Mouse (Mus musculus): ENCODE results near the gene Ddi1. TPM values are rescaled to one million over a fixed set of nuclear protein-coding genes. Genes with fewer than 3 reads are reported as not detected.

Gene Ddi1
- total and polyA plus RNA-seq, 3 experiments, result not detected

GRCm38 (mm10) chr9:6289211-6289696 lies 19.6 kb upstream of the Ddi1 start:
- Histone ChIP-seq H3K36me3 (ENCODE audit: control insufficient read depth in 1 of 2, insufficient read depth in 2 of 2, low read length in 2 of 2) (no peaks in the 10 kb centered on the region), H3K9ac (ENCODE audit: control insufficient read depth, low read depth, low read length, poor library complexity, severe bottlenecking) (no peak overlapping the region), H3K9me3 (replicated peaks; ENCODE audit: insufficient read depth, low read length) (no peaks in the 10 kb centered on the region), H3K4me3 (ENCODE audit: control insufficient read depth in 1 of 2, insufficient read depth in 1 of 2, low read depth in 2 of 2, low read length in 2 of 2) (no peak overlapping the region), H3K27ac (ENCODE audit: control insufficient read depth, low read depth, low read length) (no peak overlapping the region), H3K79me2 (ENCODE audit: control insufficient read depth, insufficient read depth, low read length, poor library complexity) (no peaks in the 10 kb centered on the region), H3K4me1 (ENCODE audit: control insufficient read depth in 1 of 2, insufficient read depth in 2 of 2, low read length in 2 of 2) (no peaks in the 10 kb centered on the region), H3K27me3 (ENCODE audit: control insufficient read depth in 1 of 2, insufficient read depth in 2 of 2, low read length in 2 of 2) (no peaks in the 10 kb centered on the region)
- TF ChIP-seq MAX (IDR thresholded peaks at IDR 0.05; ENCODE audit: low read length), result no peak
- TF ChIP-seq GABPA (IDR thresholded peaks at IDR 0.05; ENCODE audit: low read depth, low read length), result no peak
- TF ChIP-seq ELF1 (IDR thresholded peaks at IDR 0.05; ENCODE audit: low read depth, low read length), result no peak
- no peak for TF ChIP-seq RCOR1 (IDR thresholded peaks at IDR 0.05; ENCODE audit: low read depth, low read length)
- TF ChIP-seq MXI1 (IDR thresholded peaks at IDR 0.05; ENCODE audit: low read depth, low read length), result no peak
- TF ChIP-seq CTCF (IDR thresholded peaks at IDR 0.05 in 2 of 3, conservative IDR thresholded peaks at IDR 0.05 in 1 of 3; ENCODE audit: control insufficient read depth in 1 of 3, insufficient read depth in 1 of 3, low read depth in 2 of 3, low read length in 3 of 3, poor library complexity in 1 of 3, severe bottlenecking in 1 of 3), result no peak
- no peak for TF ChIP-seq USF1 (IDR thresholded peaks at IDR 0.05; ENCODE audit: low read depth, low read length)
- TF ChIP-seq ZMIZ1 (IDR thresholded peaks at IDR 0.05; ENCODE audit: low read depth, low read length), result no peak
- TF ChIP-seq MAFK (IDR thresholded peaks at IDR 0.05; ENCODE audit: borderline replicate concordance, low read depth, low read length), result no peak
- TF ChIP-seq POLR2AphosphoS5 (IDR thresholded peaks at IDR 0.05; ENCODE audit: borderline replicate concordance, low read depth, low read length), result no peak
- TF ChIP-seq POLR2A (IDR thresholded peaks at IDR 0.05; ENCODE audit: control insufficient read depth in 1 of 2, insufficient read depth in 1 of 2, low read depth in 1 of 2, low read length in 2 of 2, poor library complexity in 1 of 2), result no peak
- no peak for TF ChIP-seq SMC3 (IDR thresholded peaks at IDR 0.05; ENCODE audit: low read depth, low read length)
- DNase-seq (ENCODE audit: low read depth, low spot score), result no peak

- no peaks in the 10 kb centered on the region for H3K9me3 ChIP-seq (replicated peaks; ENCODE audit: insufficient read depth, low read length)
- DNase-seq (ENCODE audit: low read depth, low spot score), result no peak
- H3K27ac ChIP-seq (ENCODE audit: control insufficient read depth, low read depth, low read length), result no peak overlapping the region
Observed at GRCm38 (mm10) chr9:6286770-6287169, 17.1 kb upstream of the Ddi1 start.

More at GRCm38 (mm10) chr9:6286770-6287169, 17.1 kb upstream of the Ddi1 start:
- Histone ChIP-seq H3K4me3 (ENCODE audit: control insufficient read depth in 1 of 2, insufficient read depth in 1 of 2, low read depth in 2 of 2, low read length in 2 of 2) (no peak overlapping the region), H3K9ac (ENCODE audit: control insufficient read depth, low read depth, low read length, poor library complexity, severe bottlenecking) (no peak overlapping the region), H3K27me3 (ENCODE audit: control insufficient read depth in 1 of 2, insufficient read depth in 2 of 2, low read length in 2 of 2) (no peaks in the 10 kb centered on the region), H3K36me3 (ENCODE audit: control insufficient read depth in 1 of 2, insufficient read depth in 2 of 2, low read length in 2 of 2) (no peaks in the 10 kb centered on the region), H3K4me1 (ENCODE audit: control insufficient read depth in 1 of 2, insufficient read depth in 2 of 2, low read length in 2 of 2) (no peaks in the 10 kb centered on the region), H3K79me2 (ENCODE audit: control insufficient read depth, insufficient read depth, low read length, poor library complexity) (no peaks in the 10 kb centered on the region)
- TF ChIP-seq EP300 (IDR thresholded peaks at IDR 0.05; ENCODE audit: low read depth in 1 of 2, low read length in 2 of 2) (no peak), POLR2A (IDR thresholded peaks at IDR 0.05; ENCODE audit: control insufficient read depth in 1 of 2, insufficient read depth in 1 of 2, low read depth in 1 of 2, low read length in 2 of 2, poor library complexity in 1 of 2) (no peak), SMC3 (IDR thresholded peaks at IDR 0.05; ENCODE audit: low read depth, low read length) (no peak), TBP (IDR thresholded peaks at IDR 0.05; ENCODE audit: low read depth, low read length) (no peak), SIN3A (IDR thresholded peaks at IDR 0.05; ENCODE audit: low read length) (no peak), GABPA (IDR thresholded peaks at IDR 0.05; ENCODE audit: low read depth, low read length) (no peak), ZKSCAN1 (IDR thresholded peaks at IDR 0.05; ENCODE audit: low read depth, low read length) (no peak), CHD1 (IDR thresholded peaks at IDR 0.05; ENCODE audit: low read depth, low read length) (no peak), POLR2AphosphoS2 (IDR thresholded peaks at IDR 0.05; ENCODE audit: low read length) (no peak), USF2 (IDR thresholded peaks at IDR 0.05; ENCODE audit: borderline replicate concordance in 1 of 2, insufficient read depth in 1 of 2, low read depth in 1 of 2, low read length in 2 of 2) (no peak), MAZ (IDR thresholded peaks at IDR 0.05; ENCODE audit: low read depth, low read length) (no peak), CHD2 (IDR thresholded peaks at IDR 0.05; ENCODE audit: low read length) (no peak), CTCF (IDR thresholded peaks at IDR 0.05 in 2 of 3, conservative IDR thresholded peaks at IDR 0.05 in 1 of 3; ENCODE audit: control insufficient read depth in 1 of 3, insufficient read depth in 1 of 3, low read depth in 2 of 3, low read length in 3 of 3, poor library complexity in 1 of 3, severe bottlenecking in 1 of 3) (no peak), GATA1 (IDR thresholded peaks at IDR 0.05; ENCODE audit: low read depth, low read length) (no peak), NRF1 (IDR thresholded peaks at IDR 0.05; ENCODE audit: insufficient read depth, low read depth, low read length, poor library complexity, severe bottlenecking) (no peak)

All from MEL (cell line).